Mouse (Mus musculus) monocyte, adult 5-6 weeks (primary cell): Measurements from ENCODE around the gene Snap29. TPM values are rescaled to one million over a fixed set of nuclear protein-coding genes. Genes with fewer than 3 reads are reported as not detected.

Experiments used
- ATAC-seq: fragments of 153-309, 156-312 bp; replicated peaks from 2 replicates; pipeline ENCODE4 v1.8.0; 2017; ENCODE audit warnings: mild to moderate bottlenecking; ENCODE audit not compliant: low TSS enrichment, insufficient number of reproducible peaks, severe bottlenecking, poor library complexity, low FRiP score
- total RNA-seq: library from RNA; stranded (forward); fragments of 200-1000, 200-491, 200-594 nt; gene quantifications from 3 replicates; pipeline ENCODE4 v1.2.3, GENCODE M21; 2017

The Snap29 gene
- total RNA-seq, 1 experiment from 2014 or later = 27.6 TPM

DNA sequence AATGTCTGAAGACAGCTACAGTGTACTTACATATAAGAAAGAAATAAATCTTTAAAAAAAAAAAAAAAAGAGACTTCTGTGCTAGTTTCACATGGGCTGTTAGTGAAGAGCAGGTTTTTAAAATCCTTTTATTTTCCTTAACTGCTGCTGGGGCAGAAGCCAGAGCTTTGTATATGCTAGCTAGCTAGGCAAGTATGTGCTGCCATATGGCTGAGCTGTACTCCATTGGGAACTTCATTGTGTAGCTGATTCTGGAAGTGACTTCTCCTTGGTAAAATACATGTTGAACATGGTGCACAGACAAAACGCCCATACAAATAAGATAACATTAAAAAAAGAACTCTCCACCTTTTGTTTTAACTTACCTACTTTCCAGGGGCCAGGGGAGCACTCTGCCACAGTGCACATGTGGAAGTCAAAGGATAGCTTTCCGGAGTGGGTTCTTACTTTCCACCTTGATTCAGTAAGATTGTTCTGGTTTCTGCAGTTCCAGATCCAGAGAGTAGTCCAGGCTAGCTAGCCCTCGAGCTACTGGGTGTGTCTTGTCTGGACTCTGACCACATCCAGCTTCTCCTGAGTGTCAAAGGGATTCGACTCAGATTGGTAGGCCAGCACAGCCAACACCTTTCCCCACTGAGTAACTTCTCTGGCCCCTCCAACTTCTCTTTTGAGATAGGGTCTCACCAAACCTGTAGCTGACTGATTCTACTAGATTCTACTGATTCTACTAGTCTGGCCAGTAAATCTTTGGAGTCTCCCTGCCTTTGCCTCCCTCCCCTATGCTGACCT, 61.3 kb downstream of the Snap29 start:
- ATAC-seq = no peak

DNA sequence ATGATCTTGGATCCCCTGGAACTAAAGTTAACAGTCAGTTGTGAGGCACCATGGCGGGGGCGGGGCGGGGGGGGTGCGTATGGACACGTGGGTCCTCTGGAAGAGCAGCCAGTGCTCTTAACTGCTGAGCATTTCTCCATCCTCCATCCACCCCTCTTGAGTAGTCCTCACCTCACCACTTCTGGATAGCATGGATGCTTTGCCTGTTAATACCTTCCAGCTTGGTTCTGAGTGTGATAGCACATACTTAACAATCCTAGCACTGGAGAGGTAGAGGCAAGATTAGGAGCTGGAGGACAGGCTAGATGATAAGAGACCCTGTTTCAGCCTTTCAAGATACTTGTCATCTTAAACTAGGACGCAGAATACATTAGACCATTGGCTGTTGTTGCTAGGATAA, 66.7 kb downstream of the Snap29 start:
- ATAC-seq = no peak

DNA sequence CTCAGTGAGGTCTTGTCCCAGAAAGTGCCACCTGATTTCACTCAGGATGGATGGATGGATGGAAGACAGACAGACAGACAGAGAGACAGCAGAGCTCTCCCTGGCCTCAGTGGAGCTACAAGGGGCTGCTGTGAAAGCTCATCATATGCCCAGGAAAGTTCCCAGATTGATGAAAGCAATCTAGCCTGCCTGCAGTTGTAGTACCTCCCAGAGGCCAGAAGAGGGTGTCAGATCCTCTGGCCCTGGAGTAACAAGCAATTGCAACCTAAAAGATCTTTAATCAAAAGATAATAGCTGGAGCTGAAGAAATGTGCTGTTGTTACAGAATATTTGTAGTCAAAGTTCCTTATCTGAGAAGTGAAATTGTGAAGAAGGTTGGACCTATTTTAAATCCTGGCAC, 68.3 kb downstream of the Snap29 start:
- 0 out of 2 replicates have a peak, but pooled peaks have one; percentile 47 for ATAC-seq

DNA sequence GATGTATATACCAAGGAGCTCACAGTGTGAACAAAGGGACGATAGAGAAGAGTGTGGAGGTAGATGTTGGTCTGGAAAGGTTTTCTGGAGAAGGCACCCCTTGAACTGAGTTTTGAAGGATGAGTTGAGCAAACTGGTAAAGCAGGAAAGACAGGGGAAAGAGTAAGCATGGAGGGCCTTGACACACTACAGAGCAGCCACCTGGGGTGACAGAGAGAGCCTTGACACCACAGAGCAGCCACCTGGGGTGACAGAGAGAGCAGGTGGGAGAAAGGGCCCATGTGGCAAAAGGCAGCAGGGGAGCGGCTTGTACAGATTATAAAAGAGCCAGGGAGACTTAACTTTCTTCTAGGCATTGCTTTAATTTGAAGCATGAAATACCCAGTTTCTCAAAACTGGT, 69.0 kb downstream of the Snap29 start:
- no peak for ATAC-seq

DNA sequence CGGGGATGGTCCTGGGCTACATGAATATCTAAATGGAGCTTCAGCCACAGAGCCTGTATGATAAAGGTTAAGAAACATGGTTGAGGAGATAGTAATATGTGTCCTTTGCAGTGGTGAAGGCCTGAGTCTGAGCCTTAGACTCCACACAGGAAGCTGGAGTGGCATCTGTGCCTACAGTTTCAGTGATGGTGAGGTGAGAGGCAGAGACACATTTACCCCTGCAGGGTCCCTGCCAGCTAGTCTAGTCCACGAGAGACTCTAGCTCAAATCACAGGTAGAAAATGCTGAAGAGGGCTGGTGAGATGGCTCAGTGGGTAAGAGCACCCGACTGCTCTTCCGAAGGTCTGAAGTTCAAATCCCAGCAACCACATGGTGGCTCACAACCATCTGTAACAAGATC, 69.5 kb downstream of the Snap29 start:
- ATAC-seq = no peak

DNA sequence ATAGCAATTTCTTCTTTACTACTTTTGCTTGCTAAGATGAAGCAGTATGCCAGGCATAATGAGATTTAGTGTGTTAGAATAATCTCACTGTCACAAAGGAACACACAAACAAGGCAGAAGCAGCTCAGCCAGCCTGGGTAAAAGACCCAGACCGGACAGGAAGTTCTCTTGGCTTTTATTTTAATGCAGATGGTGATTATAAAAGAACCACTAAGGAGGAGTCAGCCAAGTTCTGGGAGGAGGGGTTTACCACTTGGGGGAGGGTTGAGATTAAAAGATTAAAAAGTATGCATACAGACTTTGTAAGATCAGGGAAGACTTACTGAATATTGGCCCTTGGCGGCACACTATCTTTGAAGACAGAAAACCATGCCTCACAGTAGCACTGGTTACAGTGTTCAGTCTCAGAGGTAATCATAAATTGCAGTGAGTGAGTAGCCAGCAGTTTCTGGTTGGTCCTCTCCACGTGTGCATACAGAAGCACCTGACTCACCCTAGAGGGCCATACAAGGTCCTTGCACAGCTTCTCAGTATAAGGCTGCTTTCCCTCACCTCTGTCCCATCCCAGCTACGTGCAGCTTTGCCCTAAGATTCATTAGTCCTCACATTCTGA, 72.7 kb downstream of the Snap29 start:
- ATAC-seq = no peak

Other genes with a start within 250 kb of the Snap29 start
- gene Ube2l3, start 203.3 kb upstream of the Snap29 start, total RNA-seq = 72.4 to 90.6 TPM (median 82.3 TPM) in 3 replicates
- gene Rimbp3, start 197.4 kb upstream of the Snap29 start, total RNA-seq = 0.10 to 0.19 TPM in 2 of 3 replicates, not detected in the other
- 2.3 to 8.0 TPM (median 7.2 TPM) in 3 replicates for gene Hic2, start 172.4 kb upstream of the Snap29 start, total RNA-seq
- 5.1 to 12.9 TPM (median 8.6 TPM) in 3 replicates for gene Tmem191c, start 129.9 kb upstream of the Snap29 start, total RNA-seq
- gene Serpind1, start 74.6 kb upstream of the Snap29 start, total RNA-seq = 0.19 TPM in 1 of 3 replicates, not detected in the others
- gene Pi4ka, start 328 bp downstream of the Snap29 start, total RNA-seq = 37.0 to 77.2 TPM (median 57.7 TPM) in 3 replicates
- 14.8 to 29.1 TPM (median 28.5 TPM) in 3 replicates for gene Crkl, start 46.0 kb downstream of the Snap29 start, total RNA-seq
- gene Aifm3, start 83.6 kb downstream of the Snap29 start, total RNA-seq = not detected in 3 replicates
- gene Lztr1, start 102.7 kb downstream of the Snap29 start, total RNA-seq = 31.4 to 51.0 TPM (median 39.1 TPM) in 3 replicates
- gene Thap7, start 125.2 kb downstream of the Snap29 start, total RNA-seq = 9.9 to 29.7 TPM (median 10.0 TPM) in 3 replicates
- 0.75 TPM in 1 of 3 replicates, not detected in the others for gene Lrrc74b, start 155.3 kb downstream of the Snap29 start, total RNA-seq
- gene P2rx6, start 155.9 kb downstream of the Snap29 start, total RNA-seq = not detected in 3 replicates
- 0.32 TPM in 1 of 3 replicates, not detected in the others for gene Slc7a4, start 177.2 kb downstream of the Snap29 start, total RNA-seq
- 10.3 to 29.4 TPM (median 12.7 TPM) in 3 replicates for gene Smpd4, start 213.4 kb downstream of the Snap29 start, total RNA-seq
- gene Ccdc74a, start 240.5 kb downstream of the Snap29 start, total RNA-seq = not detected in 3 replicates